Mouse (Mus musculus): ENCODE measurements around the gene Mcu. TPM values are rescaled to one million over a fixed set of nuclear protein-coding genes. Genes with fewer than 3 reads are reported as not detected.

The Mcu gene
- total and polyA plus RNA-seq, 3 experiments: 4.9 to 5.7 (median 5.3) TPM

DNA sequence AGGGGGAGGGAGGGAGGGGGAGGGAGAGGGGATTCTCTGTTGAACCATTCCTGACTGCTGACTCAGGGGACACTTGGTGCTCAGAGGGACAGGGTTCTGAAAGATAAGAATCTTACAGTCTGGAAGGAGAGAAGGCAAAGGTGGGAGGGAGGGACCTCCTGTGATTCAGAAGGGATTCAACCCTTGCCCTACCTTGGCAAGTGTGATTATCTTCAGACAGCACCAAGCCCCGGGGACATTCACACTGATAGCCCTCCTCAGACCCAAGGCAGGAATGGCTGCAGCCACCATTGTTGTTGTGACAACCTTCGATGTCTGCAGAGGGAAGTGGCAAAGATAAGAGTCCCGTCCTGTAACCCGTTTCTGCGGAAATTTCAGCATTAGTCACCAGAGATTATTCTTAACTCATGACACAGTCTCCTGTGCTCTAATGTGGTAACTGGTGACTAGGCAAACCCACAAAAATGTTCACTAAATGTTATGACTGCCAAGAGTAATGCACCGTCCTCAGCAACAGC, 185.7 kb downstream of the Mcu start:
- Histone ChIP-seq H3K27me3 (replicated peaks) (no peaks in the 10 kb centered on the region), H3K36me3 (replicated peaks in 1 of 2; ENCODE audit: control insufficient read depth in 1 of 2, insufficient read depth in 1 of 2, low read length in 1 of 2) (peaks cover 0 to 8% of the 10 kb centered on the region in 2 experiments), H3K27ac (ENCODE audit: insufficient read depth, low read depth) (no peak overlapping the region), H3K9ac (ENCODE audit: insufficient read depth, low read depth) (peak overlapping the region; percentile 43; the same call in 1 of the 2 replicates), H3K9me3 (replicated peaks; ENCODE audit: low read length) (no peaks in the 10 kb centered on the region), H3K4me1 (ENCODE audit: control insufficient read depth in 1 of 2, insufficient read depth in 2 of 2) (peaks cover 11 to 34% of the 10 kb centered on the region in 2 experiments), H3K4me2 (ENCODE audit: insufficient read depth, low read depth, poor library complexity, severe bottlenecking) (peak overlapping the region; percentile 74), H3K79me2 (replicated peaks; ENCODE audit: control insufficient read depth, extremely low read depth, insufficient read depth, poor library complexity, severe bottlenecking) (no peaks in the 10 kb centered on the region), H3K4me3 (replicated peaks in 1 of 3; ENCODE audit: low read depth in 2 of 3, low read length in 2 of 3, poor library complexity in 1 of 3) (peak overlapping the region; percentile 3 to 44 (median 32))
- dilution Hi-C loops (cut with MboI; ENCODE audit: extremely low pct_ligation_motif_present, extremely low pct_unique_long_range_greater_than_20kb, low sequenced_read_pairs): no loop called here
- peak; percentile 78 for TF ChIP-seq EP300 (IDR thresholded peaks at IDR 0.05; ENCODE audit: low read length)
- peak; percentile 14; the same call in 1 of the 2 replicates for TF ChIP-seq CHD2 (IDR thresholded peaks at IDR 0.05; ENCODE audit: low read length)
- TF ChIP-seq BHLHE40 (IDR thresholded peaks at IDR 0.05; ENCODE audit: low read depth, low read length): peak; percentile 60; the same call in 1 of the 2 replicates
- TF ChIP-seq JUN (IDR thresholded peaks at IDR 0.05; ENCODE audit: insufficient read depth, low read depth, low read length): peak; percentile 74
- TF ChIP-seq SMC3 (IDR thresholded peaks at IDR 0.05; ENCODE audit: low read depth, low read length): no peak
- TF ChIP-seq MEF2A (IDR thresholded peaks at IDR 0.05; ENCODE audit: borderline replicate concordance, low read depth, low read length): peak; percentile 97
- no peak for TF ChIP-seq RCOR1 (conservative IDR thresholded peaks at IDR 0.05; ENCODE audit: low read depth, low read length)
- no peak for TF ChIP-seq ZNF384 (IDR thresholded peaks at IDR 0.05; ENCODE audit: low read depth, low read length)
- TF ChIP-seq USF1 (IDR thresholded peaks at IDR 0.05; ENCODE audit: low read depth, low read length): no peak
- peak; percentile 80 for TF ChIP-seq IRF4 (IDR thresholded peaks at IDR 0.05; ENCODE audit: low read depth, low read length)
- no peak for TF ChIP-seq MXI1 (IDR thresholded peaks at IDR 0.05; ENCODE audit: low read depth, low read length)
- no peak for TF ChIP-seq POLR2AphosphoS2 (IDR thresholded peaks at IDR 0.05; ENCODE audit: low read depth, low read length)
- TF ChIP-seq ETS1 (conservative IDR thresholded peaks at IDR 0.05; ENCODE audit: low read depth, low read length): peak; percentile 83
- peak; percentile 41; the same call in 1 of the 2 replicates for TF ChIP-seq MAFK (IDR thresholded peaks at IDR 0.05; ENCODE audit: insufficient replicate concordance, low read length)
- peak; percentile 39; the same call in 1 of the 2 replicates for TF ChIP-seq JUND (conservative IDR thresholded peaks at IDR 0.05; ENCODE audit: low read depth, low read length)
- no peak for TF ChIP-seq RAD21 (IDR thresholded peaks at IDR 0.05; ENCODE audit: low read depth, low read length)
- TF ChIP-seq USF2 (conservative IDR thresholded peaks at IDR 0.05; ENCODE audit: low read depth, low read length): no peak
- TF ChIP-seq ZMIZ1 (IDR thresholded peaks at IDR 0.05; ENCODE audit: low read depth, low read length): no peak
- 0 out of 2 replicates have a peak, but pooled peaks have one; percentile 41 for TF ChIP-seq TBP (conservative IDR thresholded peaks at IDR 0.05; ENCODE audit: low read depth, low read length)
- TF ChIP-seq ELF1 (IDR thresholded peaks at IDR 0.05; ENCODE audit: low read depth, low read length): peak; percentile 15; the same call in 1 of the 2 replicates
- no peak for TF ChIP-seq CTCF (conservative IDR thresholded peaks at IDR 0.05 in 1 of 2, IDR thresholded peaks at IDR 0.05 in 1 of 2; ENCODE audit: low read depth in 2 of 2, low read length in 2 of 2)
- TF ChIP-seq PAX5 (IDR thresholded peaks at IDR 0.05; ENCODE audit: low read length): no peak
- no peak for TF ChIP-seq MAX (IDR thresholded peaks at IDR 0.05; ENCODE audit: low read length)
- TF ChIP-seq HCFC1 (IDR thresholded peaks at IDR 0.05; ENCODE audit: low read depth, low read length): no peak
- TF ChIP-seq SIN3A (IDR thresholded peaks at IDR 0.05; ENCODE audit: low read length): peak; percentile 37; the same call in 1 of the 2 replicates
- TF ChIP-seq MAZ (IDR thresholded peaks at IDR 0.05; ENCODE audit: low read depth, low read length): 0 out of 2 replicates have a peak, but pooled peaks have one; percentile 21
- no peak for TF ChIP-seq CHD1 (IDR thresholded peaks at IDR 0.05; ENCODE audit: low read depth, low read length)
- TF ChIP-seq TCF12 (IDR thresholded peaks at IDR 0.05; ENCODE audit: low read depth, low read length): 0 out of 2 replicates have a peak, but pooled peaks have one; percentile 38
- in situ Hi-C loops (cut with MboI; ENCODE audit: low pct_ligation_motif_present, low pct_unique_long_range_greater_than_20kb, low sequenced_read_pairs): no loop called here
- peak; percentile 79 for DNase-seq (ENCODE audit: extremely low read depth)
